Mouse (Mus musculus): Measurements from ENCODE around the gene Gm10324. TPM values are rescaled to one million over a fixed set of nuclear protein-coding genes. Genes with fewer than 3 reads are reported as not detected.
"Not testable (repeated sequence)": the region's sequence is repeated elsewhere in the genome, so short reads cannot be mapped to it uniquely, and the experiment has no call there.

Gene Gm10324
- polyA plus RNA-seq (2015; fragmentation: Nextera tagmentation; extraction: Ambion mirVana): not detected in 2 replicates

- H3K9ac ChIP-seq; ATAC-seq (ENCODE audit: insufficient read depth); H3K9me3 ChIP-seq (replicated peaks); H3K4me3 ChIP-seq (replicated peaks); H3K36me3 ChIP-seq (replicated peaks); H3K27ac ChIP-seq (replicated peaks); H3K4me1 ChIP-seq (replicated peaks); H3K27me3 ChIP-seq; H3K4me2 ChIP-seq: not testable (repeated sequence)
- no CpG with 5 or more reads among the region's 2 CpGs for WGBS (ENCODE audit: insufficient replicate concordance)
Measured at GRCm38 (mm10) chr13:66119247-66119646, at the start of gene Gm10324. Gene Gm10324 (plus strand): TSS chr13:66119547.

Other genes starting within 250 kb of the Gm10324 start
- not detected in 2 replicates for gene Gm10772, start 108.0 kb downstream of the Gm10324 start, polyA plus RNA-seq (2015; fragmentation: Nextera tagmentation; extraction: Ambion mirVana)

Data from liver, embryonic 15.5 days (tissue).